Mouse (Mus musculus) forebrain, embryonic 10.5 days (tissue): ENCODE results near the gene Vmn2r56. TPM values are rescaled to one million over a fixed set of nuclear protein-coding genes. Genes with fewer than 3 reads are reported as not detected.
"Not testable (repeated sequence)": the region's sequence is repeated elsewhere in the genome, so short reads cannot be mapped to it uniquely, and the experiment has no call there.

Experiments used
- DNase-seq: peaks from one replicate; pipeline ENCODE4 v3.0.0-alpha.2; 2017; ENCODE audit warnings: low spot score; ENCODE audit errors: extremely low spot score
- H3K27ac ChIP-seq: fragments of 300-500 bp; sonication (generic); 2 replicates; pipeline ENCODE4 v1.5.1; 2016; ENCODE audit warnings: mild to moderate bottlenecking
- H3K27me3 ChIP-seq: fragments of 300-500 bp; sonication (generic); 2 replicates; pipeline ENCODE4 v1.6.1; 2016; ENCODE audit warnings: mild to moderate bottlenecking; ENCODE audit not compliant: poor library complexity, severe bottlenecking
- H3K36me3 ChIP-seq: fragments of 300-500 bp; sonication (generic); replicated peaks from 2 replicates; pipeline ENCODE4 v1.6.1; 2016; ENCODE audit warnings: mild to moderate bottlenecking, moderate library complexity
- H3K4me1 ChIP-seq: fragments of 300-500 bp; sonication (generic); 2 replicates; pipeline ENCODE4 v1.6.1; 2016
- H3K4me3 ChIP-seq: fragments of 300-500 bp; sonication (generic); 2 replicates; pipeline ENCODE4 v1.5.1; 2016; ENCODE audit warnings: mild to moderate bottlenecking, moderate library complexity
- H3K9me3 ChIP-seq: fragments of 300-500 bp; sonication (generic); 2 replicates; pipeline ENCODE4 v1.6.1; 2016; ENCODE audit warnings: mild to moderate bottlenecking, moderate library complexity
- WGBS: fragments of 180-500 bp; shearing (Covaris S2); methylation state at CpG from one replicate; pipeline ENCODE4 v1.1.7; 2016; 5-methylcytosine and 5-hydroxymethylcytosine counted together
- polyA plus RNA-seq: library from polyadenylated mRNA; unstranded; fragments of >200 nt; fragmentation: Nextera tagmentation; extraction: Ambion mirVana; gene quantifications from 2 replicates; pipeline ENCODE4 v1.2.1, GENCODE M21; 2016

Gene Vmn2r56
- polyA plus RNA-seq: not detected in 2 replicates

DNA sequence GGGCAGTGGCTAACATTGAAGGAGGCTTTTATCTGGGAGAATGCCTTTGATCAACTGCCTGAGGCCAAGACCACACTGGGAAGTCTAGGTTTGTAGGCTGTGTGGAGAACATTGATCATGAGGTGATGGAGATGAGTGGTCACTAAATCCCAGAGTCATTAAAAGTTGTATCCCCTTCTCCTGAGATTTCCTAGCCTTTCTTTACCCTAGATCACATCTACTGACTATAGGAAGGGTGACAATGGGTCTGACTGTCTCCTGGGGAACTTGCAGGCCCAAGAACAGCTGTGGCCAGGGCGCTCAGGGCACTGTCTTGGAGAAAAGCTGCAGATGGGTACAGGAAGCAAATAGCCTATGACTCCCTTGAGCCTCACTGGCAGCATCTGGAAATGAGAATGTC, at the start of gene Vmn2r56:
Vmn2r56 (minus strand) TSS at position 101 of the 400 bp plus-strand sequence.
- no peak for DNase-seq
- Histone ChIP-seq H3K36me3 (no peaks in the 10 kb centered on the region), H3K4me1 (no peaks in the 10 kb centered on the region), H3K27me3 (no peaks in the 10 kb centered on the region), H3K9me3 (peaks cover 47% of the 10 kb centered on the region), H3K27ac (no peak within 1 kb of the TSS), H3K4me3 (no peak within 1 kb of the TSS)
- 62% methylated on average over 1 of the region's 1 CpGs for WGBS

DNA sequence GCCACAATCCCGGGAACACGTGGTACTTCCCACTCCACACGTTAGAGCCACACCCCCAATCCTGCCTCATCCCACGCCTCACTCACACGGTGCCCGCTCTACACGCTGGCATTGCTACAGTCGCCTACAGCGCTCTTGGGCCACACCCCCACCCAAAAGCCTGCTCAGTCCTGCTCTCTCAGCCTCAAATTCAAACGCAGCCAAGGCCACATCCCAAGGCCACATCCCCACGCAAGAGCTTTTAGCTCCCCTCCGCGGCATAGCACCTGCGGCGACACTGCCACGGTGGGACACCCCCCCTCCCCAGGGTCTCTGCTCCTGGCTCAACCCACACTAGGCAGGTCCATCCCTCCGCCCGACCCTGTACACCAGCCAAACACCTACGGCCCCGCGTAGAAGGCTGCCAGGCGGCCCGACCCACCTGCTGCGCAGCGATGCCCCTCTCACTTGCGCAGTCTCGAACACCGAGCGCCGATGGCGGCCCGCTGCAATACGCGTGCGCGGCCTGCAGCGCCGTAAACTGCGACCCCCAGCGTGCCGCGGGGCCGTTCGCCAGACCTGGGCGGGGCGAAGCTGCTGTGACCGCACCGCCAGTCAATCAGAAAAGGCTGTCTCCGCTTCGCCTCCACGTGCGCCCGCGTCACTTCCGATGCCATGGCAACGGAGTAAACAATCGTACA, 45.5 kb upstream of the Vmn2r56 start:
- H3K4me3 ChIP-seq: peak overlapping the region; percentile 83

DNA sequence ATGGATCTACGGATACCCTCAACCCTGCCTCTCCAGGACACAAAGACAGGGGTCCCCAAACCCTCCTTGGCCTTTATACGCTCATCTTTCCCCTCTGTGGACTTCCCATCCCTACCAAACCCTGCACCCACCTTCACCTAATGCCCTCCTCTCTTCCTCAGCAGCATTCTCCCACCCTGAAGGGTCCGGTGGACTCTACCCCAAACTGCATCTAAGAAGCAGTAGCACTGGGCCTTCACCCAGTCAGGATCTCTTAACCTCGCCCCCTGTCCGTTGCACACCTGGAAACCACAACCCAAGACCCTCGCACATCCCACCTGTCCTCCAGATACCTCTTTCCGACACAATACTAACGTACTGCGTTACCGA, 45.0 kb upstream of the Vmn2r56 start:
- WGBS: 20% methylated on average over 10 of the region's 10 CpGs

More for the DNA sequence above, 45.5 kb upstream of the Vmn2r56 start:
- Histone ChIP-seq H3K27ac (peak overlapping the region; percentile 88), H3K4me1 (peaks cover 15% of the 10 kb centered on the region), H3K9me3 (0 out of 2 replicates have a peak, but pooled peaks cover under 1% of the 10 kb centered on the region), H3K27me3 (no peaks in the 10 kb centered on the region), H3K36me3 (peaks cover 3% of the 10 kb centered on the region)
- WGBS: under 1% methylated on average over 57 of the region's 57 CpGs
- peak; percentile 85 for DNase-seq

DNA sequence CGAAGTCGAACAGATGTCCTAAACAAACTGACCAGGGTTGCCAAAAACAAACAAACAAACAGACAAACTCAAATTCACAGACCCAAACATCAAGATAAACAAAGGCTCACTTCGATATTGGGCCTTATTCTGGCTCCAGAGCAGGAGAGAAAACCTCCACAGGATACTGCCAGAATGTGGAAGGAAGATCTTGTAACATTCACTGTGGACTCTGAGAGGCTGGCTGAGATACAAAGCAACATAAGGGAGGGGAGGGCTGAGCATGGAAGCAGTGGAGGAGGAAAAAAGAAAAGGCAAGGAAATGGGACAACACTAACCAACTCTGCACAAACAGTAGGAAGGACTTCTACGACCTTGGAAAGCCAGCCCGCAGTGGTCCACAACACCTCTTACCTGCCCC, 44.3 kb upstream of the Vmn2r56 start:
- Histone ChIP-seq H3K27ac (no peak overlapping the region), H3K27me3 (no peaks in the 10 kb centered on the region), H3K4me1 (peaks cover 15% of the 10 kb centered on the region), H3K4me3 (peak overlapping the region; percentile 83; the same call in 1 of the 2 replicates), H3K36me3 (peaks cover 14% of the 10 kb centered on the region), H3K9me3 (peaks cover 6% of the 10 kb centered on the region; the same call in 1 of the 2 replicates)
- peak; percentile 10 for DNase-seq
- 90% methylated on average over 5 of the region's 5 CpGs for WGBS

More for the DNA sequence above, 45.0 kb upstream of the Vmn2r56 start:
- H3K4me1 ChIP-seq: peaks cover 15% of the 10 kb centered on the region
- peaks cover 6% of the 10 kb centered on the region; the same call in 1 of the 2 replicates for H3K9me3 ChIP-seq
- peaks cover 8% of the 10 kb centered on the region for H3K36me3 ChIP-seq
- H3K27me3 ChIP-seq: no peaks in the 10 kb centered on the region
- peak overlapping the region; percentile 88 for H3K27ac ChIP-seq
- DNase-seq: no peak
- peak overlapping the region; percentile 83 for H3K4me3 ChIP-seq

DNA sequence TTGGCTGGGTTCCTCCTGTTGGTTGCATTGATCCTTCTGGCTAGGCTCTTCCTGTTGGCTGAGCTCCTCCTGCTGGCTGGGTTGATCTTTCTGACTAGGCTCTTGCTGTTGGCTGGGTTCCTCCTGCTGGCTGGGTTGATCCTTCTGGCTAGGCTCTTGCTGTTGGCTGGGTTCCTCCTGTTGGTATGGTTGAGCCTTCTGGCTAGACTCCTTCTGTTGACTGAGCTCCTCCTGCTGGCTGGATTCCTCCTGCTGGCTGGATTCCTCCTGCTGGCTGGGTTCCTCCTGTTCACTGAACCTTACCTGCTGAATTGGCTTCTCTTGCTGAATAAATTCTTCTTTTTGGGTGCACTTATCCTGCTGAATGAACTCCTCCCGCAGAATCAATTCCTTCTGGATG, 39.8 kb upstream of the Vmn2r56 start:
- Histone ChIP-seq H3K4me3 (no peak overlapping the region), H3K4me1 (peaks cover 4% of the 10 kb centered on the region), H3K27me3 (no peaks in the 10 kb centered on the region), H3K9me3 (peaks cover 6% of the 10 kb centered on the region; the same call in 1 of the 2 replicates), H3K27ac (no peak overlapping the region), H3K36me3 (peaks cover 55% of the 10 kb centered on the region)
- no peak for DNase-seq
- WGBS: 97% methylated on average over 1 of the region's 1 CpGs

DNA sequence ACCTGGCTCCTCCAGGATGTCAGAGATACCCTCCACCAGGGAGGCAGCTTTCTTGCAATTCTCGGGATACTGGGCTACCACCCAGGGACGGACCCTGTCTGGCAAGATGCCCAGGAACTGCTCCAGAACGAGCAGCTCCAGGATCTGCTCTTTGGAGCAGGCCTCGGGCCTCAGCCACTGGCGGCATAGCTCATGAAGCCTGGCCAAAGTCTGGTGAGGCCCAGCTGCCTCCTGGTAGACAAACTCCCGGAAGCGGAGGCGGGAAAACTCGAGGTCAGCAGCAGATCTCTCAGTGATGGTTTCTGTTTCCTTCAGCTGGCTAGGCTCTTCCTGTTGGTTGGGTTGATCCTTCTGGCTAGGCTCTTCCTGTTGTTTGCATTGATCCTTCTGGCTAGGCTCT, 39.3 kb upstream of the Vmn2r56 start:
- Histone ChIP-seq H3K9me3 (peaks cover 6% of the 10 kb centered on the region; the same call in 1 of the 2 replicates), H3K4me3 (no peak overlapping the region), H3K4me1 (no peaks in the 10 kb centered on the region), H3K36me3 (peaks cover 60% of the 10 kb centered on the region), H3K27ac (no peak overlapping the region), H3K27me3 (no peaks in the 10 kb centered on the region)
- no peak for DNase-seq
- WGBS: 92% methylated on average over 9 of the region's 9 CpGs

DNA sequence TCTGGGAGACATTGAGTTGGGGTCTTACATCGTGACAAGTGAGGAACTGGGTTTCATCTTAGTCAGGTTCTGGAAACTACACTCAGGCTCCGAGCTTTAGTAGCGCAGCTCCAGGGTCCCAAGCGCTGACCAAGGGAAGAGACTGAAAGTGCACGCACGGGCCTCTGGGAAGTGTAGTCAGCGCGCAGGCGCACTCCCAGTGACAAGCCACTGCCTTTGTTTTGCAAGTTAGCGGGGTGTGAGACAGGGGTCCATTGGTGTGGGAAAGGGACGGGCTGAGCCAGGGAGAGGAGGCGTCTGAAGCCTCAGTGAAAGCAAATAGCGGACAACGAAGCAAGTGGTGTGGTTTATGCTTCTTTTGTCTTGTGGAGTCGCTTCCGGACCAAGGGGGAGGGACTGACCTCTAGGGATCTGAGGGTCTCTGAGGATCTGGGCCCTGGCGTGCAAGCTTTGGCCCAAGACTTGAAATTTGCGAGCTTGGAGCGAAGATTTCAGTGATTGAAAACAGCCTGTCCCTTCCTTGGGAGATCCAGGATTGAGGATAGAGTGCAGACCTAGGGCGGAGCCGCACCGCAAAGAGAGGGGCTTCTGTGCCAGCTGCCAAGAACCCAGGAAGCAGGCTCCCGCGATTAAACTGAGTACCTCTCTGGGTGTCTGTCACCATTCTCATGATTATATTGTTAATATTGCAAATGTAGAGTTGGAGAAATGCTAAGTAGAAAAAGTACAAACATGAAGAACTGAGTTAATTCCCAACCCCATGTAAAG, 14.8 kb upstream of the Vmn2r56 start:
- H3K36me3 ChIP-seq: no peaks in the 10 kb centered on the region
- no peak for DNase-seq
- H3K27ac ChIP-seq: no peak overlapping the region
- no peak overlapping the region for H3K4me3 ChIP-seq
- no peaks in the 10 kb centered on the region for H3K4me1 ChIP-seq
- no peaks in the 10 kb centered on the region for H3K27me3 ChIP-seq
- H3K9me3 ChIP-seq: peaks cover 19% of the 10 kb centered on the region
- 72% methylated on average over 24 of the region's 24 CpGs for WGBS

DNA sequence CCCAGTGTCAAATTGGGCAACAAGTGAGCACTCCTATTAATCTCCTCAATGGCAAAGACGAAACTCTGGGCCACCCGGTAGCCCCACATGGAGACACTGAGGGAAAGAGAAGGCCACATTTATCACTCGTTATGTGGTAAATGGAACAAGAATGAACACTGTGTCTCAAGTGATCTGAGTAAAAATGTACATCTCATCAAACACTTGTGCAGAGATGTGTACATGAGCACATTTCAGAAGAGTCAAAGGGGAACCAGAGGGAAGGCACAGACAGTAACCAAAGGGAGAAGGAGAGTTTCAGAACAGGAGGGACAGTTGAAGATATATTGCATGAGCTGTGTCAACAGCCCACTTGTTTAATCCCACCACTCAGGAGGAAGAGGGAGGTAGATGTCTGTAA, 49.9 kb downstream of the Vmn2r56 start, which contains the start of gene Vmn2r55:
Vmn2r55 (minus strand) TSS at position 101 of the 400 bp plus-strand sequence.
- not testable (repeated sequence) for H3K9me3 ChIP-seq, H3K27me3 ChIP-seq, H3K4me1 ChIP-seq, DNase-seq, H3K4me3 ChIP-seq, H3K27ac ChIP-seq, H3K36me3 ChIP-seq
- 90% methylated on average over 3 of the region's 3 CpGs for WGBS

DNA sequence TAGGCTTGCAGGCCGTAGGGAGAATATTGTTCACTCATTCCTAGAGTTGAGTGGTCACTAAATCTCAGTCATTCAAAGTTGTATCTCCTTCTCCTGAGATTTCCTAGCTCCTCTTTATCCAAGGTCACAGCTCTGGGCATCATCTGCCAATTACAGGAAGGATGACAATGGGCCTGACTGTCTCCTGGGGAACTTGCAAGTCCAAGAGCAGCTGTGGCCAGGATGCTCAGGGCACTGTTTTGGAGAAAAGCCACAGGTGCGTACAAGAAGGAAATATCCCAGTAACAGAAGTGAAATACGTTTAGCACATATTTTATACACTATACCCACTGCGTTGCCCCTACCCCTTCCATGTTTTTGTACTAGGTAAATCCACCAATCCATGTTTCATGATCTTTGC, 94.6 kb downstream of the Vmn2r56 start, which contains the start of gene Vmn2r54:
Vmn2r54 (minus strand) TSS at position 101 of the 400 bp plus-strand sequence.
- not testable (repeated sequence) for H3K4me3 ChIP-seq, H3K27me3 ChIP-seq, DNase-seq, H3K36me3 ChIP-seq, H3K4me1 ChIP-seq, H3K27ac ChIP-seq
- WGBS: 86% methylated on average over 3 of the region's 4 CpGs
- peaks cover 16% of the 10 kb centered on the region for H3K9me3 ChIP-seq

Other genes starting within 250 kb of the Vmn2r56 start
- not detected in 2 replicates for gene 2900092C05Rik, start 222.5 kb downstream of the Vmn2r56 start, polyA plus RNA-seq
- not detected in 2 replicates for gene Vmn2r53, start 126.2 kb downstream of the Vmn2r56 start, polyA plus RNA-seq
- gene Vmn2r54, start 94.7 kb downstream of the Vmn2r56 start, polyA plus RNA-seq: not detected in 2 replicates
- gene Vmn2r55, start 50.0 kb downstream of the Vmn2r56 start, polyA plus RNA-seq: not detected in 2 replicates
- 12.3 and 13.2 TPM in 2 replicates for gene Zscan18, start 68.6 kb upstream of the Vmn2r56 start, polyA plus RNA-seq
- 17.8 and 18.4 TPM in 2 replicates for gene Zfp329, start 83.9 kb upstream of the Vmn2r56 start, polyA plus RNA-seq
- 28.7 and 30.1 TPM in 2 replicates for gene Zfp110, start 99.8 kb upstream of the Vmn2r56 start, polyA plus RNA-seq
- 4.4 and 5.1 TPM in 2 replicates for gene Zfp128, start 146.2 kb upstream of the Vmn2r56 start, polyA plus RNA-seq
- 18.5 and 19.8 TPM in 2 replicates for gene Zscan22, start 162.8 kb upstream of the Vmn2r56 start, polyA plus RNA-seq
- gene Rps5, start 187.3 kb upstream of the Vmn2r56 start, polyA plus RNA-seq: 1,023 and 1,050 TPM in 2 replicates
- gene Rnf225, start 192.4 kb upstream of the Vmn2r56 start, polyA plus RNA-seq: 0.55 and 1.0 TPM in 2 replicates
- 10.5 and 11.1 TPM in 2 replicates for gene Zfp324, start 230.8 kb upstream of the Vmn2r56 start, polyA plus RNA-seq
- gene Zfp446, start 242.8 kb upstream of the Vmn2r56 start, polyA plus RNA-seq: 16.5 and 17.7 TPM in 2 replicates